In the genomic region with DNA sequence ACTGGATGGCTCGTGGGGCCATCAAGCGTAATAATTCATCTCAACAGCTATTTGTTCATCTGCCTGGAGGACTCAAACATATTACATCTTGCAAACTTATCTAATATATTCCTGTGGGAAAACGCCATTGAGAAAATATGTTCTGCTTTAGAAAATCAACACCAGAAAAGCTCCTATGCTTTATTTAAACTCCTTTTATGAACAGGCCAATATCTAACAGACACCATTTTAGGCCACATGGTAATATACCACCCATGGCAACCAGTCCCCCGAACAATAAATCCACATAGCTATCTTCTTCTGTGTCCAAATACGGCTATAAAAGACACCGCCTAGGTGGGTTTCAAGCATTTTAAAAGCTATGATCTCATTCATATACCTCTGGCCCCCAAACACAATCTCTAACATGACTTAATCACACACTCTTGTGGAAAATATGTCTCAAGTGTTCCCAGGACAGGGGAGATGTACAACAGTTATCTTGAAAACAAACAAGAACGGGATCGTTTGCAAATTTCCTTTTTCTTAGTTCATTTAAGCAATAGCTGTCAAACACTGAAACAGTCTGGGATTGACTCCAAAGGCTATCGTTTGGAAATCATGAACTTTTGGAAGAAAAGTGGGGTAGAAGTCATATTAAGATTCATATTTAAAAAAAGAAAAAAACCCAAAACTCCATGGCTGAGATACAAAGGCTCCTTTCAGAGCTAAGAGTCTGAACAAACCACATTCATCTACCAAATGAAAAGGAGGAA, we compare ENCODE assay signal across 11 mouse cellular contexts.
A peak's percentile ranks its signal among the peaks of the same experiment; 100 is the strongest.
DNase-seq lines count a peak whose midpoint lies in the region; ATAC-seq and TF ChIP-seq lines count a peak whose summit lies in the region.
"Had no signal": no experiment of that assay in that cellular context is flagged by ENCODE, and none has a peak within 500 bp of the region (broad histone marks: within the 10 kb centered on the region; RNA-seq: fewer than 3 reads in every experiment).

No protein-coding gene starts in this region.

- no peak overlapping the region for H3K4me2 ChIP-seq in heart, embryonic 12.5 days
- no peak overlapping the region for H3K4me2 ChIP-seq in midbrain, embryonic 11.5 days
- no peak overlapping the region for H3K4me2 ChIP-seq in limb, embryonic 14.5 days (replicated peaks; ENCODE audit: low read depth, low read length, severe bottlenecking)
- H3K4me2 ChIP-seq in kidney, embryonic 16.5 days (replicated peaks; ENCODE audit: low read depth, low read length), result no peak overlapping the region
- H3K4me2 ChIP-seq: liver, embryonic 15.5 days; stomach, embryonic 15.5 days had no signal

- TF ChIP-seq POLR2A in limb, embryonic 14.5 days (IDR thresholded peaks at IDR 0.05; ENCODE audit: borderline replicate concordance, extremely low read depth, insufficient read depth, insufficient read length), result no peak

- ATAC-seq in heart, embryonic 12.5 days (ENCODE audit: insufficient number of reproducible peaks, low FRiP score), result no peak
- ATAC-seq in midbrain, embryonic 11.5 days (ENCODE audit: low FRiP score), result no peak
- ATAC-seq in limb, embryonic 14.5 days (ENCODE audit: low FRiP score, low read depth), result no peak
- ATAC-seq in kidney, embryonic 16.5 days (ENCODE audit: low FRiP score, low TSS enrichment), result no peak

- 0 out of 2 replicates have a peak, but pooled peaks cover 11% of the 10 kb centered on the region for H3K4me1 ChIP-seq in heart, embryonic 12.5 days (replicated peaks)
- H3K4me1 ChIP-seq in midbrain, embryonic 10.5 days, result peaks cover 78% of the 10 kb centered on the region
- H3K4me1 ChIP-seq in midbrain, embryonic 11.5 days (ENCODE audit: control insufficient read depth, insufficient read depth, low read length), result peaks cover 22% of the 10 kb centered on the region
- H3K4me1 ChIP-seq in limb, embryonic 14.5 days (ENCODE audit: control insufficient read depth, insufficient read depth, low read length), result peaks cover 14% of the 10 kb centered on the region
- H3K4me1 ChIP-seq in kidney, embryonic 16.5 days (ENCODE audit: insufficient read depth, low read length), result peaks cover 4% of the 10 kb centered on the region
- H3K4me1 ChIP-seq: stomach, embryonic 15.5 days had no signal

- no peak overlapping the region for H3K4me3 ChIP-seq in heart, embryonic 12.5 days
- H3K4me3 ChIP-seq in midbrain, embryonic 10.5 days, result peak overlapping the region; percentile 88; the same call in 1 of the 2 replicates
- no peak overlapping the region for H3K4me3 ChIP-seq in midbrain, embryonic 11.5 days (ENCODE audit: low read depth, low read length)
- H3K4me3 ChIP-seq in limb, embryonic 14.5 days (replicated peaks; ENCODE audit: low read length), result no peak overlapping the region
- H3K4me3 ChIP-seq in kidney, embryonic 16.5 days (ENCODE audit: low read length), result no peak overlapping the region
- H3K4me3 ChIP-seq: embryonic facial prominence, embryonic 13.5 days; liver, embryonic 15.5 days; stomach, embryonic 15.5 days had no signal

- no peaks in the 10 kb centered on the region for H3K36me3 ChIP-seq in heart, embryonic 12.5 days
- no peaks in the 10 kb centered on the region for H3K36me3 ChIP-seq in midbrain, embryonic 10.5 days
- no peaks in the 10 kb centered on the region for H3K36me3 ChIP-seq in midbrain, embryonic 11.5 days (ENCODE audit: control insufficient read depth, insufficient read depth, low read length)
- H3K36me3 ChIP-seq in limb, embryonic 14.5 days (ENCODE audit: control insufficient read depth, insufficient read depth, low read length), result no peaks in the 10 kb centered on the region
- no peaks in the 10 kb centered on the region for H3K36me3 ChIP-seq in kidney, embryonic 16.5 days (ENCODE audit: insufficient read depth, low read length)
- H3K36me3 ChIP-seq: embryonic facial prominence, embryonic 13.5 days; liver, embryonic 15.5 days; stomach, embryonic 15.5 days had no signal

- no peaks in the 10 kb centered on the region for H3K9me3 ChIP-seq in heart, embryonic 12.5 days (replicated peaks)
- H3K9me3 ChIP-seq in midbrain, embryonic 10.5 days (replicated peaks), result no peaks in the 10 kb centered on the region
- H3K9me3 ChIP-seq in midbrain, embryonic 11.5 days (ENCODE audit: control insufficient read depth, low read length), result no peaks in the 10 kb centered on the region
- no peaks in the 10 kb centered on the region for H3K9me3 ChIP-seq in limb, embryonic 14.5 days (ENCODE audit: control insufficient read depth, low read length)
- no peaks in the 10 kb centered on the region for H3K9me3 ChIP-seq in kidney, embryonic 16.5 days (ENCODE audit: low read length)
- H3K9me3 ChIP-seq: embryonic facial prominence, embryonic 13.5 days; liver, embryonic 15.5 days; stomach, embryonic 15.5 days had no signal

- WGBS in heart, embryonic 12.5 days, result 65% methylated on average over 9 of the region's 9 CpGs
- WGBS in midbrain, embryonic 10.5 days, result 74% methylated on average over 9 of the region's 9 CpGs
- WGBS in midbrain, embryonic 11.5 days, result 59% methylated on average over 9 of the region's 9 CpGs
- WGBS in limb, embryonic 14.5 days, result 58% methylated on average over 9 of the region's 9 CpGs
- WGBS in kidney, embryonic 16.5 days, result 63% methylated on average over 9 of the region's 9 CpGs

- H3K9ac ChIP-seq in heart, embryonic 12.5 days, result no peak overlapping the region
- H3K9ac ChIP-seq in midbrain, embryonic 11.5 days (ENCODE audit: low read length), result no peak overlapping the region
- H3K9ac ChIP-seq in limb, embryonic 14.5 days (ENCODE audit: low read depth, low read length, severe bottlenecking), result no peak overlapping the region
- H3K9ac ChIP-seq in kidney, embryonic 16.5 days (replicated peaks; ENCODE audit: low read length), result no peak overlapping the region
- H3K9ac ChIP-seq: embryonic facial prominence, embryonic 13.5 days; liver, embryonic 15.5 days; stomach, embryonic 15.5 days had no signal

- no peak overlapping the region for H3K27ac ChIP-seq in heart, embryonic 12.5 days (ENCODE audit: poor library complexity, severe bottlenecking)
- H3K27ac ChIP-seq in midbrain, embryonic 10.5 days (replicated peaks), result no peak overlapping the region
- no peak overlapping the region for H3K27ac ChIP-seq in midbrain, embryonic 11.5 days (ENCODE audit: low read depth, low read length)
- H3K27ac ChIP-seq in limb, embryonic 14.5 days (replicated peaks; ENCODE audit: low read depth, low read length), result no peak overlapping the region
- no peak overlapping the region for H3K27ac ChIP-seq in kidney, embryonic 16.5 days (ENCODE audit: low read length)
- H3K27ac ChIP-seq: embryonic facial prominence, embryonic 13.5 days; liver, embryonic 15.5 days; stomach, embryonic 15.5 days had no signal

- H3K27me3 ChIP-seq in heart, embryonic 12.5 days (replicated peaks), result no peaks in the 10 kb centered on the region
- peaks cover 9% of the 10 kb centered on the region; the same call in 1 of the 2 replicates for H3K27me3 ChIP-seq in midbrain, embryonic 10.5 days (ENCODE audit: low read depth, poor library complexity, severe bottlenecking)
- no peaks in the 10 kb centered on the region; the same call in 1 of the 2 replicates for H3K27me3 ChIP-seq in midbrain, embryonic 11.5 days (ENCODE audit: control insufficient read depth, insufficient read depth, low read length)
- peaks cover 17% of the 10 kb centered on the region; the same call in 1 of the 2 replicates for H3K27me3 ChIP-seq in limb, embryonic 14.5 days (ENCODE audit: control insufficient read depth, insufficient read depth, low read length)
- H3K27me3 ChIP-seq in kidney, embryonic 16.5 days (ENCODE audit: insufficient read depth, low read length), result peaks cover 16% of the 10 kb centered on the region
- H3K27me3 ChIP-seq: stomach, embryonic 15.5 days had no signal

- DNase-seq in heart, adult 18-20 months, result peak; percentile 30 to 42
- DNase-seq in midbrain, embryonic 10.5 days (ENCODE audit: low spot score), result no peak
- no peak for DNase-seq in midbrain, embryonic 11.5 days (ENCODE audit: low spot score, missing footprints)
- peak; percentile 49 for DNase-seq in limb, embryonic 14.5 days (ENCODE audit: low spot score)
- DNase-seq in spleen, adult 18-20 months, result no peak
- no peak for DNase-seq in spleen, postnatal 10 days (ENCODE audit: low spot score in 2 of 2)

Comparison
In these comparisons a context has a peak if more than half of its experiments do, and no peak if none do; other contexts are left out.
1. DNase-seq: peak in heart, adult 18-20 months (2 of 2) and limb, embryonic 14.5 days (single experiment); none in midbrain, embryonic 10.5 days (single experiment), midbrain, embryonic 11.5 days (single experiment), spleen, adult 18-20 months (0 of 2) and spleen, postnatal 10 days (0 of 2).